Mouse (Mus musculus) large intestine, adult 2 months (tissue): Measurements from ENCODE around the gene Parva. TPM values are rescaled to one million over a fixed set of nuclear protein-coding genes. Genes with fewer than 3 reads are reported as not detected.

Experiments used
- polyA plus RNA-seq: library from polyadenylated mRNA; depleted of rRNA; stranded (reverse); fragments of >200 nt; gene quantifications from 2 replicates; pipeline ENCODE4 v1.2.3, GENCODE M21; 2012; rRNA removed

Gene Parva
- polyA plus RNA-seq, 1 experiment = 33.1 TPM

Other genes starting within 250 kb of the Parva start
- gene Mical2, start 201.6 kb upstream of the Parva start, polyA plus RNA-seq = 18.2 and 30.2 TPM in 2 replicates